Mouse (Mus musculus) limb, embryonic 13.5 days (tissue): Measurements from ENCODE around the gene Mcm9. TPM values are rescaled to one million over a fixed set of nuclear protein-coding genes. Genes with fewer than 3 reads are reported as not detected.
A peak's percentile ranks its signal among the peaks of the same experiment; 100 is the strongest.

ENCODE experiments used
- ATAC-seq: fragments of 200-750 bp; cut with Nextera tagmentation; 2 replicates; pipeline ENCODE4 v1.8.0; 2017; ENCODE audit warnings: low read depth, moderate number of reproducible peaks, moderate TSS enrichment; ENCODE audit not compliant: low FRiP score
- H3K27ac ChIP-seq: fragments of 300-500 bp; sonication (generic); 2 replicates; pipeline ENCODE4 v1.5.1; 2015; ENCODE audit warnings: inconsistent platforms, mild to moderate bottlenecking, moderate library complexity
- H3K27me3 ChIP-seq: fragments of 300-500 bp; sonication (generic); 2 replicates; pipeline ENCODE4 v1.6.1; 2015; ENCODE audit warnings: mild to moderate bottlenecking, inconsistent platforms
- H3K36me3 ChIP-seq: fragments of 300-500 bp; sonication (generic); 2 replicates; pipeline ENCODE4 v1.6.1; 2015; ENCODE audit warnings: inconsistent platforms, mild to moderate bottlenecking, moderate library complexity
- H3K4me1 ChIP-seq: fragments of 300-500 bp; sonication (generic); 2 replicates; pipeline ENCODE4 v1.6.1; 2015; ENCODE audit warnings: inconsistent platforms
- H3K4me2 ChIP-seq: fragments of 300-500 bp; sonication (generic); replicated peaks from 2 replicates; pipeline ENCODE4 v1.6.1; 2015; ENCODE audit warnings: inconsistent platforms, mild to moderate bottlenecking, moderate library complexity
- H3K4me3 ChIP-seq: fragments of 300-500 bp; sonication (generic); 2 replicates; pipeline ENCODE4 v1.5.1; 2015; ENCODE audit warnings: moderate library complexity, mild to moderate bottlenecking, inconsistent platforms
- H3K9ac ChIP-seq: fragments of 300-500 bp; sonication (generic); 2 replicates; pipeline ENCODE4 v1.6.1; 2015; ENCODE audit warnings: mild to moderate bottlenecking, inconsistent platforms
- H3K9me3 ChIP-seq: fragments of 300-500 bp; sonication (generic); 2 replicates; pipeline ENCODE4 v1.6.1; 2016; ENCODE audit warnings: inconsistent platforms
- WGBS: fragments of 180-500 bp; shearing (Covaris S2); methylation state at CpG from one replicate; pipeline ENCODE4 v1.1.7; 2015; 5-methylcytosine and 5-hydroxymethylcytosine counted together
- polyA plus RNA-seq: library from polyadenylated mRNA; unstranded; fragments of >200 nt; fragmentation: Nextera tagmentation; extraction: Ambion mirVana; gene quantifications from 2 replicates; pipeline ENCODE4 v1.2.1, GENCODE M21; 2015

The Mcm9 gene
- polyA plus RNA-seq, 1 experiment from 2014 or later: 12.6 TPM

GRCm38 (mm10) chr10:53562001-53562400, 68.2 kb downstream of the Mcm9 start:
- H3K36me3 ChIP-seq: no peaks in the 10 kb centered on the region
- no peak overlapping the region for H3K4me2 ChIP-seq
- no peak overlapping the region for H3K27ac ChIP-seq
- 81% methylated on average over 5 of the region's 5 CpGs for WGBS
- no peaks in the 10 kb centered on the region for H3K27me3 ChIP-seq
- no peak overlapping the region for H3K4me3 ChIP-seq
- H3K9me3 ChIP-seq: no peaks in the 10 kb centered on the region
- no peak for ATAC-seq
- no peak overlapping the region for H3K9ac ChIP-seq
- H3K4me1 ChIP-seq: no peaks in the 10 kb centered on the region

- peak; percentile 61 for ATAC-seq
- H3K36me3 ChIP-seq: peaks cover 44% of the 10 kb centered on the region
- H3K9ac ChIP-seq: no peak overlapping the region
- WGBS: 82% methylated on average over 7 of the region's 7 CpGs
- H3K4me1 ChIP-seq: no peaks in the 10 kb centered on the region
- H3K4me3 ChIP-seq: no peak overlapping the region
- H3K4me2 ChIP-seq: no peak overlapping the region
- no peaks in the 10 kb centered on the region for H3K9me3 ChIP-seq
- H3K27me3 ChIP-seq: no peaks in the 10 kb centered on the region
- no peak overlapping the region for H3K27ac ChIP-seq
Observed at GRCm38 (mm10) chr10:53537596-53537995, 92.6 kb downstream of the Mcm9 start.

- ATAC-seq: no peak
- WGBS: 81% methylated on average over 5 of the region's 5 CpGs
- Histone ChIP-seq H3K4me2 (no peak overlapping the region), H3K36me3 (peaks cover 18% of the 10 kb centered on the region), H3K27ac (no peak overlapping the region), H3K9ac (no peak overlapping the region), H3K4me3 (no peak overlapping the region), H3K27me3 (no peaks in the 10 kb centered on the region), H3K4me1 (no peaks in the 10 kb centered on the region), H3K9me3 (no peaks in the 10 kb centered on the region)
Observed at GRCm38 (mm10) chr10:53532297-53532696, 97.9 kb downstream of the Mcm9 start.

- H3K27ac ChIP-seq: no peak overlapping the region
- H3K9ac ChIP-seq: no peak overlapping the region
- H3K4me1 ChIP-seq: no peaks in the 10 kb centered on the region
- H3K9me3 ChIP-seq: no peaks in the 10 kb centered on the region
- ATAC-seq: peak; percentile 68
- no peaks in the 10 kb centered on the region for H3K36me3 ChIP-seq
- no peak overlapping the region for H3K4me2 ChIP-seq
- 38% methylated on average over 6 of the region's 6 CpGs for WGBS
- no peak overlapping the region for H3K4me3 ChIP-seq
- no peaks in the 10 kb centered on the region for H3K27me3 ChIP-seq
Observed at GRCm38 (mm10) chr10:53527838-53528773, 102.1 kb downstream of the Mcm9 start.

- ATAC-seq: no peak
- no peak overlapping the region for H3K9ac ChIP-seq
- no peak overlapping the region for H3K27ac ChIP-seq
- H3K9me3 ChIP-seq: no peaks in the 10 kb centered on the region
- H3K4me1 ChIP-seq: no peaks in the 10 kb centered on the region
- H3K36me3 ChIP-seq: no peaks in the 10 kb centered on the region
- no peak overlapping the region for H3K4me3 ChIP-seq
- WGBS: 87% methylated on average over 3 of the region's 3 CpGs
- no peaks in the 10 kb centered on the region for H3K27me3 ChIP-seq
- no peak overlapping the region for H3K4me2 ChIP-seq
Observed at GRCm38 (mm10) chr10:53527344-53527743, 102.9 kb downstream of the Mcm9 start.

GRCm38 (mm10) chr10:53526350-53526749, 103.9 kb downstream of the Mcm9 start:
- Histone ChIP-seq H3K9ac (no peak overlapping the region), H3K4me1 (no peaks in the 10 kb centered on the region), H3K36me3 (no peaks in the 10 kb centered on the region), H3K27me3 (no peaks in the 10 kb centered on the region), H3K9me3 (no peaks in the 10 kb centered on the region), H3K4me3 (no peak overlapping the region), H3K4me2 (no peak overlapping the region), H3K27ac (no peak overlapping the region)
- no peak for ATAC-seq
- 87% methylated on average over 2 of the region's 2 CpGs for WGBS

- H3K4me2 ChIP-seq: no peak overlapping the region
- WGBS: 80% methylated on average over 3 of the region's 3 CpGs
- H3K36me3 ChIP-seq: no peaks in the 10 kb centered on the region
- no peaks in the 10 kb centered on the region for H3K9me3 ChIP-seq
- H3K4me1 ChIP-seq: peaks cover 1% of the 10 kb centered on the region; the same call in 1 of the 2 replicates
- ATAC-seq: no peak
- no peaks in the 10 kb centered on the region for H3K27me3 ChIP-seq
- no peak overlapping the region for H3K27ac ChIP-seq
- no peak overlapping the region for H3K9ac ChIP-seq
- no peak overlapping the region for H3K4me3 ChIP-seq
Observed at GRCm38 (mm10) chr10:53525265-53525976, 104.8 kb downstream of the Mcm9 start.

- Histone ChIP-seq H3K9me3 (no peaks in the 10 kb centered on the region), H3K27me3 (no peaks in the 10 kb centered on the region), H3K4me3 (no peak overlapping the region), H3K4me1 (peaks cover 19% of the 10 kb centered on the region), H3K4me2 (no peak overlapping the region), H3K9ac (no peak overlapping the region), H3K36me3 (no peaks in the 10 kb centered on the region), H3K27ac (peak overlapping the region; percentile 59)
- ATAC-seq: peak; percentile 81
- 38% methylated on average over 14 of the region's 14 CpGs for WGBS
Observed at GRCm38 (mm10) chr10:53519068-53519954, 110.9 kb downstream of the Mcm9 start.

GRCm38 (mm10) chr10:53518599-53518913, 111.7 kb downstream of the Mcm9 start:
- H3K4me2 ChIP-seq: peak overlapping the region; percentile 10; the same call in 1 of the 2 replicates
- no peak; the same call in 1 of the 2 replicates for ATAC-seq

GRCm38 (mm10) chr10:53517770-53518598, 112.3 kb downstream of the Mcm9 start:
- Histone ChIP-seq H3K4me1 (peaks cover 19% of the 10 kb centered on the region), H3K9ac (no peak overlapping the region), H3K36me3 (no peaks in the 10 kb centered on the region), H3K27me3 (no peaks in the 10 kb centered on the region), H3K4me2 (no peak overlapping the region; the same call in 1 of the 2 replicates), H3K27ac (peak overlapping the region; percentile 59), H3K9me3 (no peaks in the 10 kb centered on the region), H3K4me3 (no peak overlapping the region)
- 76% methylated on average over 14 of the region's 14 CpGs for WGBS
- ATAC-seq: no peak

More at GRCm38 (mm10) chr10:53518599-53518913, 111.7 kb downstream of the Mcm9 start:
- Histone ChIP-seq H3K27ac (peak overlapping the region; percentile 59), H3K9me3 (no peaks in the 10 kb centered on the region), H3K9ac (no peak overlapping the region), H3K4me1 (peaks cover 19% of the 10 kb centered on the region), H3K4me3 (no peak overlapping the region), H3K36me3 (no peaks in the 10 kb centered on the region), H3K27me3 (no peaks in the 10 kb centered on the region)
- 54% methylated on average over 8 of the region's 8 CpGs for WGBS

GRCm38 (mm10) chr10:53512491-53512890, 117.7 kb downstream of the Mcm9 start:
- 86% methylated on average over 1 of the region's 1 CpGs for WGBS
- Histone ChIP-seq H3K9me3 (no peaks in the 10 kb centered on the region), H3K36me3 (no peaks in the 10 kb centered on the region), H3K27me3 (no peaks in the 10 kb centered on the region), H3K9ac (no peak overlapping the region), H3K4me2 (no peak overlapping the region), H3K4me3 (no peak overlapping the region), H3K27ac (no peak overlapping the region), H3K4me1 (0 out of 2 replicates have a peak, but pooled peaks cover 3% of the 10 kb centered on the region)
- ATAC-seq: no peak
